Mouse (Mus musculus) gastrocnemius, postnatal 14 days (tissue): Measurements from ENCODE around the gene Eef2kmt. TPM values are rescaled to one million over a fixed set of nuclear protein-coding genes. Genes with fewer than 3 reads are reported as not detected.

Source experiments
- DNase-seq: peaks from one replicate; pipeline ENCODE4 v3.0.0; 2021; ENCODE audit warnings: mixed read lengths
- intact Hi-C: fragments of 180-260 bp; cut with DNase I; formaldehyde crosslinking; loops from one replicate; pipeline ENCODE4 v1.15.1; 2025; ENCODE audit warnings: low total_unique reads
- long read RNA-seq, 2 experiments: library from polyadenylated mRNA; stranded (forward); transcript quantifications; one replicate each; pipeline ENCODE4 v2.0.0; 2021
- total RNA-seq, 2 experiments: library from RNA; stranded (reverse); gene quantifications; 2 replicates each; pipeline ENCODE4 v1.2.3; 2021

Eef2kmt gene
- total RNA-seq, result 1 to 10 TPM; 8.1 to 9.6 TPM
- long read RNA-seq, experiment 1, transcript Eef2kmt-201 (8 exons, 2,170 nt), result major isoform, 9 of 15 reads
- long read RNA-seq, experiment 1, partial matches to known transcripts, result 1 of 15 reads
- long read RNA-seq, experiment 1, other reads (novel, unspliced or antisense), result 5 of 15 reads
- long read RNA-seq, experiment 2, transcript Eef2kmt-201 (8 exons, 2,170 nt), result major isoform, 10 of 15 reads
- long read RNA-seq, experiment 2, partial matches to known transcripts, result 0 of 15 reads
- long read RNA-seq, experiment 2, other reads (novel, unspliced or antisense), result 3 of 15 reads

- peak; percentile 99 for DNase-seq
- intact Hi-C loops, result no loop called here
These were observed at the start of gene Eef2kmt for GRCm38 (mm10) chr16:5255779-5256496. TSS of gene Eef2kmt (minus strand) at chr16:5255983.

DNA sequence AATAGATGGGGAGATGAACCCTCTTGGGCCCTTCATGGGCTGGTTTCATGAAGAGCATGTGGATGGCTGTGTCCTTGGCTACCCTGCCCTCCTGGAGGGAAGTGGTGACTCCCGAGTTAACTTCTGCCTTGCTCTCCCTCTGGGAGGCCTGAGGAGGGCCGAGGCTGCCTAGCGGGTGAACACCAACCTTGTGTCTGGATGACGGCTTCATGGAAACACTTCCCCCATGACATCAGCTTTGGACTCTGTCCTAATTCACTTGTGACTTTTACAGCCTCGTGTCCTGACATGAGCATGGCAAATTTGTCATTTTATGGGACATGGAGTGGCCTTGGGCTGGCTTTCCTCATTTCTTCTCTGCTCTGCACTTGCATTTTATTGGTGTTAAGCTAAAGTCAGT, 39.5 kb upstream of the Eef2kmt start:
- intact Hi-C loops, result no loop called here
- DNase-seq, result no peak

DNA sequence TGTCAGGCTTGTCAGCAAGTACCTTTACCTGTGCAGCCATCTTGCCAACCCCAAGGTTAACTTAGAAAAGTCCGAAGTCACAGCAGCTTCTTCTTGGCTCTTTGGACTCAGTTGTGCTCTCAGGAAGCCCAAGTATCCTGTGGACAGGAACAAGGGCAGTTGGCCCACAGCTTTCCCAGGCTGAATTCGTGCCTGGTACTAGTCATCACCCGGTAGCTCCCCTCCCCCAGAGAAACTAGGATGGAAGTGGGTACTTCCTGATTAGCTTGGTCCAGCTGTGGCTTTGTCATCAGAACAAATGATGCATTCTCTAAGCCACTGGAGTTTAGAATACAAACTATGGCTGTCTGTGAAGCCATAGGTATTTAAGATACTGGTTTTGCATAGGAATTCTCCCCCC, 29.6 kb upstream of the Eef2kmt start:
- no peak for DNase-seq
- intact Hi-C loops, result no loop called here

- no peak for DNase-seq
- intact Hi-C loops, result no loop called here
These were observed 26.9 kb upstream of the Eef2kmt start for GRCm38 (mm10) chr16:5282686-5283085.

GRCm38 (mm10) chr16:5279571-5280222, 23.9 kb upstream of the Eef2kmt start:
- no peak for DNase-seq
- intact Hi-C loops, result no loop called here

- intact Hi-C loops, result no loop called here
- no peak for DNase-seq
These were observed 16.6 kb upstream of the Eef2kmt start for GRCm38 (mm10) chr16:5272371-5272770.

GRCm38 (mm10) chr16:5271411-5272035, 15.7 kb upstream of the Eef2kmt start:
- DNase-seq, result no peak
- intact Hi-C loops, result no loop called here

- no peak for DNase-seq
These were observed 8.1 kb upstream of the Eef2kmt start for GRCm38 (mm10) chr16:5263926-5264325.

GRCm38 (mm10) chr16:5263156-5263555, 7.4 kb upstream of the Eef2kmt start:
- intact Hi-C loops, result no loop called here
- DNase-seq, result no peak

More at GRCm38 (mm10) chr16:5263926-5264325, 8.1 kb upstream of the Eef2kmt start:
- intact Hi-C loops, result no loop called here

DNA sequence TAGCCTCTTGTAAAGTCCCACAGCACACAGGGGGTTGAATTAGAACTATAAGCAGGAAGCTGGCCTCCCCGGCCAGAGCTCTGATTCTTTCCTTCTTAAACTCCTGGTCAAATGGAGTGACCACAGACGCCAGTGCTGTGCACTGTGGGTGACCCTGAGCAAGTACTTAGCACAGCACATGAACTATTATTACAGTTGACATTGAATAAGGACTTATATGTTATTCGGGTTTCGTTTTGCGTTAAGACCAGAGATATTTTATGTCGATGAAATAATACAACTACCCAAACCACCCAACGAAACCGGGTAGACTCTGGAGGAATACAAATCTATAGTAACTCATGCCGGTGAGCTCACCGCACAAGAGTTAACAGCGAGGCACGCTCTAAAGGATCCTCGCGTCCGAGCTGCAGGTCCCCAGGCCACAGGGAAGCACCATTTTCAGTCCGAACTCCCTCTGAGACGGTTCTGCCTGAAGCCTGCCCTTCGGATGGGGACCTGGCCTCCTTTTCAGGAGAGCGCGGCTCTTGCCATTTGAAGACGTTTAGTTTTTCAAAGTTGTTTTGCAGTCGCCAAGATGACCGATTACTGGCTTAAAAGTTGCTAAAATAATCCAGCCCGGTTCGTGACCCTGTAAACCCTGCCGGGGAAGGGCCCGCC, 572 bp downstream of the Eef2kmt start:
- no peak for DNase-seq
- intact Hi-C loops, result no loop called here

DNA sequence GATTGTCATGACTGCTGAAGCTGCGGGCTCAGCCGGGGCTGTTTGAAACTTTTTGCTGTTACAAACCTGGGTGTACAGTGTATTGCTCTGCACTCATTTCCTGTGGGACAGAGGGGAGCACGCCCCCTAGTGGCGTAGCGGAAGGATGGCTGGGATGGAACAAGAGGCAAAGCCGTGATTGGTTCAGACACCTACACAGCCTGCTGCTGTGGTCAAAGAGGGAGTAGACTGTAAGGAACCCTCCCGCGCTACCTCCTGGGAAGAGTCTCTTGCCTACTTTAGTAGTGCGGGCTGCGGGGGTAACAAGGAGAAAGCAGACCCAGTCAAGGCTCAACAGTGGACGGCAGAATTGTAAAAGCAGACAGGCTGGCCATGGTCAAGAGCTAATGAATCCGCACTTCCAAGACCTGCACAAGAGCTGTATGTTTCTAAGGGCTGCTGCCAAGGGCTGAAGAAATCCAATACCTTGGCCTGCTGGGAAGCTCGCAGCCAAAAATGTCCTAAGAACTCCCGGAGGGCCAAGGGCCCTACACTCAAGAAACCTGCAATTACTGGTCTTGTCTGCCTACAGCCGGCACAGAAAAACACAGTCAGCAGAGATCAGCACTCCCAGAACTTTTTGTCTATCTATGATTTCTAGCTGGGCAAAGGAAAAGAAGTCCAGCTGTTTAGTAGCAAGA, 1.3 kb downstream of the Eef2kmt start:
- intact Hi-C loops, result no loop called here

DNA sequence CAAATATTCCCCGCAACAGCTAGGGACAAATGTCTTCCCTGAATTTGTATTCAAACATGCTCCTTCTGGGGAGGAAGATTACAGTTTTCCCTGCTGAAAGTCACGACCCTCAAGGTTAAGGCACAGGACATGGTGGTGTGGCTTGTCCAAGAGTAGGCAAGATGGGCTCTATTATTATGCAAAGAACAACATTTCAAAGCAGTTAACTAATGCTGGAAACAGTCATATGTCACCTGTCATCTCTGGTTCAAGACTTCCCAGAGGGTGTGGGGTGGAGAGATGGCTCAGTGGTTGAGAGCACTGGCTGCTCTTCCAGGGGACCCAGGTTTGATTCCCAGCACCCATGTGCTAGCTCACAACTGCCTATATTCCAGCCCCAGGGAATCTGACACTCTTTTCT, 3.5 kb downstream of the Eef2kmt start:
- DNase-seq, result no peak
- intact Hi-C loops, result no loop called here

More for the DNA sequence above, 1.3 kb downstream of the Eef2kmt start:
- DNase-seq, result peak; percentile 79

DNA sequence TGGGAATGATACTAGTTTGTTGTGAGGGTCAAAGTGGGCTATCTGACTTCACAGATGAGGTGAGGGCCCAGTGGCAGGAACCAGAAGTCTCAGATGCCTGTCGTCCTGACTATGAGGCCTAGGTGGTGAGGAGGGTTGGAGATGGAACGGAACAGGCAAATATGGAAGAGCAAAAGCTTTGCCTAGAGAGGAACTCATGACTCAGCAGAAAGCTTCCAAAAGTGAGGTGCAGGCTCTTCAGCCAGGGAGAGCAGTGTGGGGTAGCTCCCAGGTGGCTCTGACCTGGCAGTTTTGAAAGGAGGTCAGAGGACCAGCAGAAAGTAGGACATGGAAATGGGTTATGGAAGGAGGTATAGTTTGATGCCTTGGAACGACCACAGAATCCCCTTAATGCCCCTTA, 4.9 kb downstream of the Eef2kmt start:
- DNase-seq, result no peak
- intact Hi-C loops, result no loop called here

DNA sequence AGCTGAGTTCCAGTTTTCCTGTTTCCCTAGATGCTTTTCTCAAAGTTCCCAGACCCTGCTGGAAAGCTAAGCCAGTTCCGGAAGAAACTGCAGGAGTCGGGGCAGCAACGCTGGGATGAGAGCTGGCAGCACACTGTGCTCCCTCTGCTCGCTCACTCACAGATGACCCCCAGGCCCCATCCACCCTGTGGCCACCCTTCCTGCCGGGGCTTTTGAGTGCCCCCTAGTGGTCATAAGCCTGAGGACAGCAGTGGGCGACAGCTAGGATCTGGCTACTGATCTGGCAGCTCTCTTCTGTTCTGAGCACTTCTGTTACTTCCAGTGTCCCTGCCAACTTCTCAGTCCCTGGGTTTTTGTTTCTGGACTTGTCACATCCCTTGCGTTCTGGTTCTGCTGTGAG, 11.4 kb downstream of the Eef2kmt start:
- intact Hi-C loops, result loop anchor here (2.0 kb wide), 1 partner anchor 42 kb away; no protein-coding TSS in a partner anchor
- DNase-seq, result peak; percentile 72

DNA sequence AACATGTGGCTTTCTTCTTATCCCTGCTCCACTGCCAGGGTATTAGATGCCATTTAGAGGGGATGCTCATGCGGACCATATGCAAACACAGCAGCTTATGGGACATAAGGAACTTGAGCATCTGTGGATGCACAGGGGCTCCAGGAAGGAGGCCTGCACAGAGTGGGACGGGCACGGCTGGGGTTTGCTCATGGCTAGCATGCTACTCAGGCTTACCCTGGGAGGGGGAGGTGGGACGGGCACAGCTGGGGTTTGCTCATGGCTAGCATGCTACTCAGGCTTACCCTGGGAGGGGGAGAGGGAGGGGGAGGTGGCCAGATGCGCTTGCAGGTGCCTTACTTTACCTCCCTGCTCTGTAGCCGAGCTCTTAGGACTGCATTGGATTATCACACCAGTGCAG, 12.9 kb downstream of the Eef2kmt start:
- DNase-seq, result no peak
- intact Hi-C loops, result no loop called here

GRCm38 (mm10) chr16:5242355-5242754, 13.4 kb downstream of the Eef2kmt start:
- DNase-seq, result no peak
- intact Hi-C loops, result no loop called here

GRCm38 (mm10) chr16:5233418-5234313, 22.1 kb downstream of the Eef2kmt start, which contains the start of gene Alg1:
TSS of gene Alg1 (plus strand) at chr16:5233621.
- intact Hi-C loops, result no loop called here
- peak; percentile 96 for DNase-seq

- DNase-seq, result no peak
- intact Hi-C loops, result no loop called here
These were observed 22.8 kb downstream of the Eef2kmt start for GRCm38 (mm10) chr16:5232982-5233381.
